ENCODE assay signal across 24 mouse cellular contexts in genomic region chr7:100642413-100642812, GRCm38 (mm10). TPM values are rescaled to one million over a fixed set of nuclear protein-coding genes. Genes with fewer than 3 reads are reported as not detected.
DNase-seq lines count a peak whose midpoint lies in the region; ATAC-seq and TF ChIP-seq lines count a peak whose summit lies in the region.
"Had no signal": no experiment of that assay in that cellular context is flagged by ENCODE, and none has a peak within 500 bp of the region (broad histone marks: within the 10 kb centered on the region; RNA-seq: fewer than 3 reads in every experiment).

No protein-coding gene starts in this region.

- TF ChIP-seq POLR2A in kidney, adult 2 months (IDR thresholded peaks at IDR 0.05; ENCODE audit: low read depth, low read length) = no peak

- no peak overlapping the region for H3K4me3 ChIP-seq in kidney, adult 2 months (ENCODE audit: insufficient read depth, low read depth, low read length)
- H3K4me3 ChIP-seq in limb, embryonic 11.5 days (ENCODE audit: low read depth, low read length) = no peak overlapping the region
- no peak overlapping the region for H3K4me3 ChIP-seq in limb, embryonic 10.5 days
- H3K4me3 ChIP-seq in intestine, embryonic 15.5 days (replicated peaks) = no peak overlapping the region
- H3K4me3 ChIP-seq in intestine, postnatal 0 days (ENCODE audit: low read depth, low read length) = no peak overlapping the region
- no peak overlapping the region for H3K4me3 ChIP-seq in neural tube, embryonic 15.5 days (replicated peaks)
- H3K4me3 ChIP-seq: embryonic facial prominence, embryonic 10.5 days; embryonic facial prominence, embryonic 12.5 days; forebrain, embryonic 13.5 days; forebrain, embryonic 15.5 days had no signal

- H3K27ac ChIP-seq in kidney, adult 2 months (ENCODE audit: insufficient read depth, low read depth, low read length) = no peak overlapping the region
- H3K27ac ChIP-seq in limb, embryonic 11.5 days (replicated peaks; ENCODE audit: low read depth, low read length) = no peak overlapping the region
- H3K27ac ChIP-seq in limb, embryonic 10.5 days = no peak overlapping the region
- 0 out of 2 replicates have a peak overlapping the region, but pooled peaks have one; percentile 5 for H3K27ac ChIP-seq in intestine, embryonic 15.5 days
- no peak overlapping the region for H3K27ac ChIP-seq in intestine, postnatal 0 days (ENCODE audit: low read depth, low read length)
- no peak overlapping the region for H3K27ac ChIP-seq in neural tube, embryonic 15.5 days (replicated peaks)
- H3K27ac ChIP-seq: embryonic facial prominence, embryonic 10.5 days; embryonic facial prominence, embryonic 12.5 days; forebrain, embryonic 13.5 days; forebrain, embryonic 15.5 days had no signal

- WGBS in kidney, adult 2 months = 84% methylated on average over 4 of the region's 4 CpGs
- WGBS in limb, embryonic 11.5 days = 87% methylated on average over 4 of the region's 4 CpGs
- WGBS in limb, embryonic 10.5 days = 94% methylated on average over 4 of the region's 4 CpGs
- whole genome bisulfite sequencing in intestine, embryonic 15.5 days = 57% methylated on average over 4 of the region's 4 CpGs
- 48% methylated on average over 4 of the region's 4 CpGs for WGBS in intestine, postnatal 0 days
- WGBS in neural tube, embryonic 15.5 days = 97% methylated on average over 4 of the region's 4 CpGs

- H3K36me3 ChIP-seq in kidney, adult 2 months (ENCODE audit: control insufficient read depth, insufficient read depth, low read length) = peaks cover 6% of the 10 kb centered on the region
- no peaks in the 10 kb centered on the region; the same call in 1 of the 2 replicates for H3K36me3 ChIP-seq in limb, embryonic 11.5 days (ENCODE audit: control insufficient read depth, insufficient read depth, low read length)
- H3K36me3 ChIP-seq in limb, embryonic 10.5 days = peaks cover 20% of the 10 kb centered on the region
- 0 out of 2 replicates have a peak, but pooled peaks cover 3% of the 10 kb centered on the region for H3K36me3 ChIP-seq in intestine, embryonic 15.5 days
- H3K36me3 ChIP-seq in intestine, postnatal 0 days (ENCODE audit: control insufficient read depth, insufficient read depth) = peaks cover 21% of the 10 kb centered on the region
- H3K36me3 ChIP-seq in neural tube, embryonic 15.5 days = peaks cover 22% of the 10 kb centered on the region
- H3K36me3 ChIP-seq: embryonic facial prominence, embryonic 12.5 days had no signal

- no peak for TF ChIP-seq CTCF in kidney, adult 2 months (conservative IDR thresholded peaks at IDR 0.05; ENCODE audit: insufficient read depth, insufficient read length, low read depth, low read length)
- TF ChIP-seq CTCF in intestine, postnatal 0 days (IDR thresholded peaks at IDR 0.05; ENCODE audit: low read depth) = no peak

- no peak overlapping the region for H3K4me2 ChIP-seq in limb, embryonic 11.5 days (ENCODE audit: low read depth, severe bottlenecking)
- no peak overlapping the region for H3K4me2 ChIP-seq in intestine, embryonic 15.5 days (replicated peaks)
- H3K4me2 ChIP-seq in intestine, postnatal 0 days (replicated peaks; ENCODE audit: low read depth) = no peak overlapping the region
- H3K4me2 ChIP-seq in neural tube, embryonic 15.5 days = no peak overlapping the region
- H3K4me2 ChIP-seq: embryonic facial prominence, embryonic 12.5 days; forebrain, embryonic 13.5 days; forebrain, embryonic 15.5 days had no signal

- no peaks in the 10 kb centered on the region for H3K27me3 ChIP-seq in kidney, adult 2 months (replicated peaks; ENCODE audit: control insufficient read depth, insufficient read depth, low read length)
- H3K27me3 ChIP-seq in limb, embryonic 11.5 days (ENCODE audit: control insufficient read depth, insufficient read depth, low read length) = no peaks in the 10 kb centered on the region
- no peaks in the 10 kb centered on the region for H3K27me3 ChIP-seq in limb, embryonic 10.5 days (ENCODE audit: low read depth, poor library complexity, severe bottlenecking)
- H3K27me3 ChIP-seq in intestine, embryonic 15.5 days (replicated peaks) = no peaks in the 10 kb centered on the region
- no peaks in the 10 kb centered on the region for H3K27me3 ChIP-seq in intestine, postnatal 0 days (replicated peaks; ENCODE audit: control insufficient read depth, insufficient read depth, low read length)
- H3K27me3 ChIP-seq in neural tube, embryonic 15.5 days (replicated peaks) = no peaks in the 10 kb centered on the region
- H3K27me3 ChIP-seq: CH12.LX; embryonic facial prominence, embryonic 12.5 days; forebrain, embryonic 13.5 days; forebrain, embryonic 15.5 days; Patski had no signal

- no peak overlapping the region for H3K9ac ChIP-seq in limb, embryonic 11.5 days (ENCODE audit: low read length)
- no peak overlapping the region for H3K9ac ChIP-seq in intestine, embryonic 15.5 days
- no peak overlapping the region for H3K9ac ChIP-seq in intestine, postnatal 0 days (ENCODE audit: low read depth, low read length)
- no peak overlapping the region for H3K9ac ChIP-seq in neural tube, embryonic 15.5 days (replicated peaks)
- H3K9ac ChIP-seq: embryonic facial prominence, embryonic 12.5 days; forebrain, embryonic 13.5 days; forebrain, embryonic 15.5 days had no signal

- ATAC-seq in limb, embryonic 11.5 days (ENCODE audit: insufficient number of reproducible peaks, low FRiP score, low TSS enrichment, low read depth) = no peak
- ATAC-seq in intestine, embryonic 15.5 days = peak; percentile 89
- peak; percentile 86 for ATAC-seq in intestine, postnatal 0 days
- ATAC-seq in neural tube, embryonic 15.5 days (ENCODE audit: low FRiP score) = no peak
- ATAC-seq: activated CD4-positive, CD25-positive, alpha-beta regulatory T cell, adult 4 months; CD4-positive, CD25-positive, alpha-beta regulatory T cell, adult 4 months; forebrain, embryonic 13.5 days; forebrain, embryonic 15.5 days; Patski had no signal

- no peaks in the 10 kb centered on the region for H3K4me1 ChIP-seq in kidney, adult 2 months (ENCODE audit: control insufficient read depth, insufficient read depth, low read length)
- H3K4me1 ChIP-seq in limb, embryonic 11.5 days (ENCODE audit: control insufficient read depth, insufficient read depth, low read length) = no peaks in the 10 kb centered on the region
- no peaks in the 10 kb centered on the region for H3K4me1 ChIP-seq in limb, embryonic 10.5 days
- 0 out of 2 replicates have a peak, but pooled peaks cover 2% of the 10 kb centered on the region for H3K4me1 ChIP-seq in intestine, embryonic 15.5 days (replicated peaks)
- no peaks in the 10 kb centered on the region for H3K4me1 ChIP-seq in intestine, postnatal 0 days (replicated peaks; ENCODE audit: control insufficient read depth, insufficient read depth, low read length)
- no peaks in the 10 kb centered on the region for H3K4me1 ChIP-seq in neural tube, embryonic 15.5 days
- H3K4me1 ChIP-seq: embryonic facial prominence, embryonic 10.5 days; embryonic facial prominence, embryonic 12.5 days; forebrain, embryonic 13.5 days; forebrain, embryonic 15.5 days had no signal

- no peaks in the 10 kb centered on the region for H3K9me3 ChIP-seq in limb, embryonic 11.5 days (ENCODE audit: control insufficient read depth, low read length)
- H3K9me3 ChIP-seq in limb, embryonic 10.5 days (replicated peaks) = no peaks in the 10 kb centered on the region
- H3K9me3 ChIP-seq in intestine, embryonic 15.5 days = no peaks in the 10 kb centered on the region
- H3K9me3 ChIP-seq in intestine, postnatal 0 days (ENCODE audit: control insufficient read depth) = no peaks in the 10 kb centered on the region
- H3K9me3 ChIP-seq in neural tube, embryonic 15.5 days (replicated peaks) = no peaks in the 10 kb centered on the region
- H3K9me3 ChIP-seq: embryonic facial prominence, embryonic 10.5 days; embryonic facial prominence, embryonic 12.5 days; forebrain, embryonic 13.5 days; forebrain, embryonic 15.5 days; G1E had no signal

- DNase-seq in kidney, adult 18-20 months = peak; percentile 1
- DNase-seq in kidney, adult 2 months = no peak
- DNase-seq in limb, embryonic 11.5 days (ENCODE audit: low spot score) = peak; percentile 7
- no peak for DNase-seq in limb, embryonic 10.5 days (ENCODE audit: low spot score)
- no peak for DNase-seq in right cerebral cortex, postnatal 36 days (ENCODE audit: low spot score in 2 of 2)
- DNase-seq: adrenal gland, adult 8-10 months; adrenal gland, postnatal 14 days; adrenal gland, postnatal 36 days; cerebellum, adult 11-12 months; cerebellum, adult 9-10 months; cerebellum, postnatal 10 days; cerebellum, postnatal 25 days had no signal

RNA-seq across cellular contexts. Expression of gene Plekhb1, which starts 19.8 kb away (rescaled TPM):
- polyA plus RNA-seq in kidney, adult 2 months (2012; rRNA removed) = 37.3 and 44.9 TPM in 2 replicates
- 1.3 and 1.6 TPM in 2 replicates for polyA plus RNA-seq in limb, embryonic 11.5 days (2014; fragmentation: Nextera tagmentation; extraction: Ambion mirVana)
- 0.83 and 1.5 TPM in 2 replicates for polyA plus RNA-seq in limb, embryonic 10.5 days (2016; fragmentation: Nextera tagmentation; extraction: Ambion mirVana)
- polyA plus RNA-seq in intestine, embryonic 15.5 days (2015; fragmentation: Nextera tagmentation; extraction: Ambion mirVana) = 14.6 and 15.3 TPM in 2 replicates
- polyA plus RNA-seq in intestine, postnatal 0 days (2015; fragmentation: Nextera tagmentation; extraction: Ambion mirVana) = 12.9 and 14.6 TPM in 2 replicates
- 31.0 and 33.9 TPM in 2 replicates for polyA plus RNA-seq in neural tube, embryonic 15.5 days (2015; fragmentation: Nextera tagmentation; extraction: Ambion mirVana)
- polyA plus RNA-seq: G1E had no signal

RNA-seq across cellular contexts. Expression of gene Mrpl48, which starts 34.3 kb away (rescaled TPM):
- 21.0 and 27.5 TPM in 2 replicates for polyA plus RNA-seq in kidney, adult 2 months (2012; rRNA removed)
- 56.8 and 66.9 TPM in 2 replicates for polyA plus RNA-seq in limb, embryonic 11.5 days (2014; fragmentation: Nextera tagmentation; extraction: Ambion mirVana)
- 57.3 and 59.5 TPM in 2 replicates for polyA plus RNA-seq in limb, embryonic 10.5 days (2016; fragmentation: Nextera tagmentation; extraction: Ambion mirVana)
- 87.7 and 87.9 TPM in 2 replicates for polyA plus RNA-seq in intestine, embryonic 15.5 days (2015; fragmentation: Nextera tagmentation; extraction: Ambion mirVana)
- 89.4 and 94.8 TPM in 2 replicates for polyA plus RNA-seq in intestine, postnatal 0 days (2015; fragmentation: Nextera tagmentation; extraction: Ambion mirVana)
- 82.6 and 85.3 TPM in 2 replicates for polyA plus RNA-seq in neural tube, embryonic 15.5 days (2015; fragmentation: Nextera tagmentation; extraction: Ambion mirVana)

RNA-seq across cellular contexts. Expression of gene Rab6a, which starts 35.2 kb away (rescaled TPM):
- 21.1 and 21.4 TPM in 2 replicates for polyA plus RNA-seq in kidney, adult 2 months (2012; rRNA removed)
- 128 TPM in 2 replicates for polyA plus RNA-seq in limb, embryonic 11.5 days (2014; fragmentation: Nextera tagmentation; extraction: Ambion mirVana)
- polyA plus RNA-seq in limb, embryonic 10.5 days (2016; fragmentation: Nextera tagmentation; extraction: Ambion mirVana) = 81.9 and 92.3 TPM in 2 replicates
- 105 and 116 TPM in 2 replicates for polyA plus RNA-seq in intestine, embryonic 15.5 days (2015; fragmentation: Nextera tagmentation; extraction: Ambion mirVana)
- polyA plus RNA-seq in intestine, postnatal 0 days (2015; fragmentation: Nextera tagmentation; extraction: Ambion mirVana) = 122 and 123 TPM in 2 replicates
- 253 and 287 TPM in 2 replicates for polyA plus RNA-seq in neural tube, embryonic 15.5 days (2015; fragmentation: Nextera tagmentation; extraction: Ambion mirVana)

Comparison
In these comparisons a context has a peak if more than half of its experiments do, and no peak if none do; other contexts are left out.
1. DNase-seq: peak in kidney, adult 18-20 months (single experiment) and limb, embryonic 11.5 days (single experiment); none in kidney, adult 2 months (single experiment), limb, embryonic 10.5 days (single experiment) and right cerebral cortex, postnatal 36 days (0 of 2).
2. ATAC-seq: peak in intestine, embryonic 15.5 days (single experiment) and intestine, postnatal 0 days (single experiment); none in limb, embryonic 11.5 days (single experiment) and neural tube, embryonic 15.5 days (single experiment).